Mouse (Mus musculus) kidney, embryonic 14.5 days (tissue): ENCODE results near the gene Inpp4b. TPM values are rescaled to one million over a fixed set of nuclear protein-coding genes. Genes with fewer than 3 reads are reported as not detected.

Experiments used
- ATAC-seq: fragments of 200-750 bp; cut with Nextera tagmentation; 2 replicates; pipeline ENCODE4 v1.8.0; 2017; ENCODE audit warnings: moderate number of reproducible peaks, mild to moderate bottlenecking, moderate TSS enrichment, moderate library complexity; ENCODE audit not compliant: low FRiP score, low TSS enrichment
- H3K27ac ChIP-seq: fragments of 300-500 bp; sonication (generic); 2 replicates; pipeline ENCODE4 v1.5.1; 2014; ENCODE audit warnings: low read depth, mild to moderate bottlenecking, low read length, moderate library complexity, mixed read lengths
- H3K27me3 ChIP-seq: fragments of 300-500 bp; sonication (generic); 2 replicates; pipeline ENCODE4 v1.6.1; 2014; ENCODE audit warnings: mild to moderate bottlenecking, low read length; ENCODE audit not compliant: control insufficient read depth, insufficient read depth
- H3K36me3 ChIP-seq: fragments of 300-500 bp; sonication (generic); 2 replicates; pipeline ENCODE4 v1.6.1; 2014; ENCODE audit warnings: low read length, mixed read lengths; ENCODE audit not compliant: control insufficient read depth, insufficient read depth
- H3K4me1 ChIP-seq: fragments of 300-500 bp; sonication (generic); 2 replicates; pipeline ENCODE4 v1.6.1; 2014; ENCODE audit warnings: low read length, mixed read lengths; ENCODE audit not compliant: control insufficient read depth, insufficient read depth
- H3K4me2 ChIP-seq: fragments of 300-500 bp; sonication (generic); replicated peaks from 2 replicates; pipeline ENCODE4 v1.6.1; 2014; ENCODE audit warnings: low read depth, mild to moderate bottlenecking, low read length
- H3K4me3 ChIP-seq: fragments of 300-500 bp; sonication (generic); 2 replicates; pipeline ENCODE4 v1.5.1; 2014; ENCODE audit warnings: mild to moderate bottlenecking, low read length
- H3K9ac ChIP-seq: fragments of 300-500 bp; sonication (generic); 2 replicates; pipeline ENCODE4 v1.6.1; 2014; ENCODE audit warnings: low read depth, mild to moderate bottlenecking, low read length, moderate library complexity
- H3K9me3 ChIP-seq: fragments of 300-500 bp; sonication (generic); 2 replicates; pipeline ENCODE4 v1.6.1; 2016; ENCODE audit warnings: low read length; ENCODE audit not compliant: control insufficient read depth
- WGBS: fragments of 180-500 bp; shearing (Covaris S2); extraction: QIAGEN DNeasy Blood & Tissue Kit; methylation state at CpG from one replicate; pipeline ENCODE4 v1.1.7; 2014; 5-methylcytosine and 5-hydroxymethylcytosine counted together
- polyA plus RNA-seq: library from polyadenylated mRNA; unstranded; fragments of >200 nt; fragmentation: Nextera tagmentation; extraction: Ambion mirVana; gene quantifications from 2 replicates; pipeline ENCODE4 v1.2.1, GENCODE M21; 2014

Inpp4b gene
- polyA plus RNA-seq, 1 experiment from 2014 or later: 12.3 TPM

DNA sequence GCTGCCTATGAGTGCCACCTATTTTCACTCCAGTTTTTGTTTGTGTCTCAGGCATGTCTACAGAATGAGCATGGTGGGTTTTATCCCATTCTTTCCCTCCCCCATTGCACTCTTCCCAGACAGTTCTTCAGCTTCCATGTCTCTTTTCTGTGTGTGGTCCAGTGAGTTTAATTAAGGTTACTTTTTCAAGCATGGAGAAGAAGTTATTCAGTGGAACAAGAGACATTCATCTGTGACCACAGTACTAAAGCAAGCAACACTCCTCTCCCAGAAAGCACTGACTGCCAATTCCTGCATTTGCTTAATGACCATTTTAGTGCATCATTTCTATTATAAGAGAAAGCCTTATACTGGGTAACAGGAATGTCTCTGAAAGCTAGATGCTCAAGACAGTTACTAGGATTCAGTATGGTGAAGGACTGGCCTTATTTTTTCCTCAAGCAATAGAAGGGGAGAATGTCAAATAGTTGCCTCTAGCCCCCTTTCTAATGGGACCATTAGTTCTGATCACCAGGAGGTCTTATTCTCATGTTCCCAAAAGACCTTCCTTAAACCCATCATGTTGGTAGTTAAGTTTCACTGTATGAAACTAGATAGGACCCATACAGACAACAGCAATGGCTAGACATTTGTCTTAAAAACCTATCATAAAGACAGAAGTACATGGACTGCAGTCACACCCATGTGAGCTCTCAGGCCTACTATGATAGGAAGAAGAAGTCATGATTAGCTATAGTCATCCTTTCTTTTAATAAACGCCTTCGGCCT is 147.7 kb downstream of the Inpp4b start:
- WGBS: 19% methylated on average over 2 of the region's 2 CpGs
- Histone ChIP-seq H3K27ac (peak overlapping the region; percentile 73), H3K36me3 (no peaks in the 10 kb centered on the region), H3K9ac (no peak overlapping the region), H3K4me1 (peaks cover 6% of the 10 kb centered on the region; the same call in 1 of the 2 replicates), H3K4me3 (no peak overlapping the region), H3K27me3 (no peaks in the 10 kb centered on the region), H3K9me3 (no peaks in the 10 kb centered on the region), H3K4me2 (no peak overlapping the region)
- peak; percentile 92 for ATAC-seq

- no peaks in the 10 kb centered on the region for H3K9me3 ChIP-seq
- H3K4me2 ChIP-seq: no peak overlapping the region
- no peak overlapping the region for H3K9ac ChIP-seq
- WGBS: 10% methylated on average over 2 of the region's 2 CpGs
- H3K4me1 ChIP-seq: peaks cover 6% of the 10 kb centered on the region; the same call in 1 of the 2 replicates
- H3K27ac ChIP-seq: peak overlapping the region; percentile 39; the same call in 1 of the 2 replicates
- peak; percentile 63 for ATAC-seq
- H3K27me3 ChIP-seq: no peaks in the 10 kb centered on the region
- H3K4me3 ChIP-seq: no peak overlapping the region
- no peaks in the 10 kb centered on the region for H3K36me3 ChIP-seq
Measured at GRCm38 (mm10) chr8:81491097-81491705, 148.8 kb downstream of the Inpp4b start.

- H3K4me3 ChIP-seq: no peak overlapping the region
- no peaks in the 10 kb centered on the region for H3K36me3 ChIP-seq
- peak overlapping the region; percentile 39; the same call in 1 of the 2 replicates for H3K27ac ChIP-seq
- no peaks in the 10 kb centered on the region for H3K9me3 ChIP-seq
- no peak overlapping the region for H3K9ac ChIP-seq
- no peak overlapping the region for H3K4me2 ChIP-seq
- ATAC-seq: no peak
- 77% methylated on average over 3 of the region's 3 CpGs for WGBS
- H3K27me3 ChIP-seq: no peaks in the 10 kb centered on the region
- peaks cover 6% of the 10 kb centered on the region; the same call in 1 of the 2 replicates for H3K4me1 ChIP-seq
Measured at GRCm38 (mm10) chr8:81491706-81492204, 149.4 kb downstream of the Inpp4b start.

DNA sequence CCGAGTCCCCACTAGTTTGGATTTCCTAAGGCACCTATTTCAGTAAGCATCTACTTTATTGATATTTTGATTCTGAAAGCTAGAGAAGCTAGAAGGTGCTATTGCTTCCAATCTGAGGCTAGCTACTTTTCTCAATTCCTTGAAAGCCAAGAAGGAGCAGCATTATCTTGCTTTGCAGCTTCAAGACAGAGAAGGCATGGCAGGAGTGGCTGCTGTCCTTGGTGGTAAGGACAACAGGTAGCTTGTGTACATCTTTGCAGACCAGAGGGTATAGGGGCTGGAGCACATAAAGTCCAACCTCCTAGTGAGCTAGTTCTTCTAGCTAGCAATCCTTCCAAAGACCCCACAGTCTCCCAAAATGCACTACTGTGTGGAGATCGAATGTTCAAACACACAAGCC is 152.5 kb downstream of the Inpp4b start:
- no peaks in the 10 kb centered on the region for H3K27me3 ChIP-seq
- WGBS: 89% methylated on average over 2 of the region's 2 CpGs
- no peak overlapping the region for H3K4me3 ChIP-seq
- H3K9ac ChIP-seq: no peak overlapping the region
- no peaks in the 10 kb centered on the region for H3K9me3 ChIP-seq
- no peak overlapping the region for H3K27ac ChIP-seq
- no peak for ATAC-seq
- H3K36me3 ChIP-seq: no peaks in the 10 kb centered on the region
- peaks cover 6% of the 10 kb centered on the region; the same call in 1 of the 2 replicates for H3K4me1 ChIP-seq
- H3K4me2 ChIP-seq: no peak overlapping the region

GRCm38 (mm10) chr8:81497646-81498045 is 155.3 kb downstream of the Inpp4b start:
- H3K27ac ChIP-seq: no peak overlapping the region
- H3K9me3 ChIP-seq: no peaks in the 10 kb centered on the region
- no peak overlapping the region for H3K4me3 ChIP-seq
- ATAC-seq: no peak
- 88% methylated on average over 2 of the region's 2 CpGs for WGBS
- no peaks in the 10 kb centered on the region for H3K4me1 ChIP-seq
- H3K4me2 ChIP-seq: no peak overlapping the region
- H3K36me3 ChIP-seq: no peaks in the 10 kb centered on the region
- no peak overlapping the region for H3K9ac ChIP-seq
- no peaks in the 10 kb centered on the region for H3K27me3 ChIP-seq

DNA sequence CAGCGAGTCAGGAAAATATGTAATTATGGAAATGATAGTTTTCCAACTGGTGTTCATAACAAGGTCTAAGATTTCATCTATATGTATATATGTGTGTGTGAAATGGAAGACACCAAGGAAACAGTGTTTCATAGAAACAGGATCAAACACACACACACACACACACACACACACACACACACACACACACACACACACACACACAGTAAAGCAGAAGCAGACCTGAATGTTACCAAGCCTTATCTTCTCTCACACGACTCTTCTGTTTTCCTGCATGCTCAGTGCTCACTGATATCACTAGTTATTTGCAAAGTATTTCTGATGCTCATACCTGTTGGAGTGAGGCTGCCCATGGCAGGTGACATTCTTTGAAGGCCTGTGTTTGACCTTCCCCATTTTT is 159.9 kb downstream of the Inpp4b start:
- Histone ChIP-seq H3K4me2 (no peak overlapping the region), H3K4me3 (no peak overlapping the region), H3K27me3 (no peaks in the 10 kb centered on the region), H3K9me3 (no peaks in the 10 kb centered on the region), H3K36me3 (no peaks in the 10 kb centered on the region), H3K9ac (no peak overlapping the region), H3K4me1 (no peaks in the 10 kb centered on the region), H3K27ac (no peak overlapping the region)
- 98% methylated on average over 2 of the region's 2 CpGs for WGBS
- no peak for ATAC-seq

DNA sequence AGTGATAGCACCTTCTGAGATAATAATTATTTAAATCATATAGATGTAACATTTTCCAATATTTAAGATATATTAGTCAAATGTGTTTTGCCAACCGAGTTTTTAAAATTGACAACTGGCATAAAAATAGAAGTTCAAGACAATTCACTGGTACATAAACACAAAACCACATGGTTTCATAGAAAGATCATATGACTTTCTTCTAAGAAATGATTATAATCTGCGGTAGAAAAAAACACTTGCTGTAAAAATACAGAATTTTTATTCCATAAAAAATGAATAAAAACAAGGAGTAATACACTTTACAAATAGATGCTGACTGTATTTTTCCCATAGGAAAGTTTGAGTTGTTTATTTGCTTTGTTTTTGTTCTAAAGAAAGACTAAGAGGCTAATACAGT is 160.6 kb downstream of the Inpp4b start:
- no peaks in the 10 kb centered on the region for H3K9me3 ChIP-seq
- no peak overlapping the region for H3K4me3 ChIP-seq
- no peaks in the 10 kb centered on the region for H3K36me3 ChIP-seq
- no peaks in the 10 kb centered on the region for H3K27me3 ChIP-seq
- H3K9ac ChIP-seq: no peak overlapping the region
- 85% methylated on average over 2 of the region's 2 CpGs for WGBS
- no peak overlapping the region for H3K4me2 ChIP-seq
- no peak for ATAC-seq
- H3K27ac ChIP-seq: no peak overlapping the region
- H3K4me1 ChIP-seq: no peaks in the 10 kb centered on the region

GRCm38 (mm10) chr8:81512826-81513225 is 170.5 kb downstream of the Inpp4b start:
- no peak for ATAC-seq
- H3K4me2 ChIP-seq: no peak overlapping the region
- H3K4me3 ChIP-seq: no peak overlapping the region
- H3K36me3 ChIP-seq: no peaks in the 10 kb centered on the region
- no peak overlapping the region for H3K9ac ChIP-seq
- H3K27ac ChIP-seq: no peak overlapping the region
- H3K9me3 ChIP-seq: no peaks in the 10 kb centered on the region
- H3K4me1 ChIP-seq: no peaks in the 10 kb centered on the region
- no peaks in the 10 kb centered on the region for H3K27me3 ChIP-seq

DNA sequence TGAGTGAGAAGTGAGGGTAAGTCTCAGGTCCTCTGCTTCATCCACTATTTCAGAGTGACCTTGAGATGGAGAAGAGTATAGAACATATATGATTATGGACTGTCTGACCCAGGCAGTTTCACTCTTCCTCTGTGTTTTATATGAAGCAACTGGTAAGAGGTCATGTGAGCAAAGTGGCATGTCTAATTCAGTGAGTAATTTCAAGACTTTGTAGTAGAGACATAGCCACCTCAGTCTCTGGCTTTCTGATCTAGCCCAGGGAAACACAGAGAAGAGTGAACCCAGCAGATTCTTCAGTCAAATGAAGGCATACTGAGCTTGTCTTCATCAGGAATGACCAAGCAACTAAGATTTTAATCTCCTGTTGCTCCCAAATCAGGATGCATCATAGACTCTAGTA is 172.1 kb downstream of the Inpp4b start:
- no peak overlapping the region for H3K9ac ChIP-seq
- H3K27ac ChIP-seq: no peak overlapping the region
- no peaks in the 10 kb centered on the region for H3K27me3 ChIP-seq
- ATAC-seq: no peak
- H3K4me3 ChIP-seq: no peak overlapping the region
- H3K9me3 ChIP-seq: no peaks in the 10 kb centered on the region
- no peaks in the 10 kb centered on the region for H3K36me3 ChIP-seq
- no peak overlapping the region for H3K4me2 ChIP-seq
- no peaks in the 10 kb centered on the region for H3K4me1 ChIP-seq
